Mouse (Mus musculus) adrenal gland, adult (tissue): ENCODE measurements around the gene Tmem150a.

ENCODE experiments used
- DNase-seq, 2 experiments: peaks; one replicate each; pipeline ENCODE4 v3.0.0; 2022 to 2023; ENCODE audit warnings: low spot score in 1 of 2; ENCODE audit not compliant: inconsistent age in 2 of 2

The Tmem150a gene

GRCm38 (mm10) chr6:72350214-72350613, 5.0 kb upstream of the Tmem150a start:
- no peak for DNase-seq

- peak in 1 of 2 experiments; percentile 65 for DNase-seq
Observed at GRCm38 (mm10) chr6:72352636-72353405, 2.4 kb upstream of the Tmem150a start.

DNA sequence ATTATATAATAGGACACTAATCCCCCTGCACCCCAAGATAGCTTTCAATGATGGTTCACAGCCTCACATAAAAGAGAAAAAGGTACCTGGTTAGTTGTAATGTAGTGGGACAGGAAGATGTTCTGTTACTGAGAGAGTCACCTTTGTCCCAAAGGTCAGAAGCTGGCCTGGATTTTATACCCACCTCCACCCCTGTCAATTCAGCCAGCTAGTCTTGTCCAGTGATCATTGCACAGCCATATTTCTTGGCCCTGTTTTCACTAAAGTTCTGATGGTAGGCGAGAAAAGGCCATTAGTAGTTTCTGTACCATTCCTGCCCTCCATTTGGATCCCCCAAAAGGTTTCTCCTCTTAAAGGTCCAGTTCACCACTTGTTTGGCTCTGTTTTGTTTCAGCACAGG, 1.2 kb upstream of the Tmem150a start:
- peak in 1 of 2 experiments; percentile 46 for DNase-seq

GRCm38 (mm10) chr6:72356001-72356532, 820 bp downstream of the Tmem150a start:
- peak; percentile 46 to 71 for DNase-seq

GRCm38 (mm10) chr6:72357164-72358079, 2.2 kb downstream of the Tmem150a start:
- peak in 1 of 2 experiments; percentile 52 for DNase-seq

GRCm38 (mm10) chr6:72358086-72358764, 3.0 kb downstream of the Tmem150a start:
- peak in 1 of 2 experiments; percentile 50 for DNase-seq

DNA sequence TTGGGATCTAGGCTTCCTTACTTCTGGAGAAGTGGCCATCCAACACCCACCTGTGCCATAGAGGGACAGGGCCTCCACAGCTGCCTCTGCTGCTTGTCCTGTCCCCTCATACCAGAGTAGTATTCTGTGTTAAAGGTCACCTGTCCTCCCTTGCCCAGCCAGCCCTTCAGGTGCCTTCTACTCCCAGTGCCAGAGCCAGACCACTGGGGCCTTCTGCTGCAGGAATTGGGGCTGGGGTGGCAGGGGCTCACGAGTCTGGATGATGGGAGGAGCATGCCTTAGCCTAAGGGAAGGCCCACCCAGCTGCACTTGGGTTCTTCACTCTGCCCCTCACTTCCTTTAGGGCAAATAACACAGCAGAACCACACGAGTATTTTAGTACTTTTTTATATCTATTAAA, 4.1 kb downstream of the Tmem150a start:
- DNase-seq: no peak

DNA sequence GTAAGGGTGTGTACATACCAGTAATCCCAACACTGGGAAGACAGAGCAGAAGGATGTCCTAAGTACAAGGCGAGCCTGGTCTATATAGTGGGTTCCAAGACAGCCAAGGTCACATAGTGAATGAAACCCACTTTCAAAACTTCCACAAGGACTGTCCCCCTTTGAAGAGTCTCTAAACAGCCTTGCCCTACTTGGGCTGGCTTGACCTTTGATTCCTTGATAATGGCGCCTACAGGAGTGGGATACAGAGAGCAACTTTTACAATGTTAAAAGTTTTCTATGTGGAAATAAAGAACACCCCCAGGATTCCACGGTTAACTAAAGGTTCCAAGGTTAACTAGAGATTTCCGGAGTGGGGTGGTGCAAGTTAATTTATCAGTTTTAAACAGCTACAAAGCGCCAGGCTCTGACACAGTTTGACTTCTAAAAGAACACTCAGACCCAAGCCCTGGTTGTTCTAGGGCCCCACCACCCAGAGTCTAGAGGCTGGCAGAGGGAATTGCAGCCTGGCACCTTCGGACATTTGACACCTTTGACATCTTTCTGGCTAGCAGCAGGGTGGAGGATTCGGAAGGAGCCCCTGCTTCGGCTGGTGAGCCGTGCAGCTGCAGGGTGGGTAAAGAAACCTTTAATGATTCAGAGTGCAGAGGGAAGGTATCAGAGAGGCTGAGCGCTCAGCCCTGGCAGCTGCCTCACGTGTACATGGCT, 4.8 kb downstream of the Tmem150a start:
- DNase-seq: peak; percentile 52 to 80

- DNase-seq: peak in 1 of 2 experiments; percentile 76
Observed at GRCm38 (mm10) chr6:72360599-72360935, 5.3 kb downstream of the Tmem150a start.

DNA sequence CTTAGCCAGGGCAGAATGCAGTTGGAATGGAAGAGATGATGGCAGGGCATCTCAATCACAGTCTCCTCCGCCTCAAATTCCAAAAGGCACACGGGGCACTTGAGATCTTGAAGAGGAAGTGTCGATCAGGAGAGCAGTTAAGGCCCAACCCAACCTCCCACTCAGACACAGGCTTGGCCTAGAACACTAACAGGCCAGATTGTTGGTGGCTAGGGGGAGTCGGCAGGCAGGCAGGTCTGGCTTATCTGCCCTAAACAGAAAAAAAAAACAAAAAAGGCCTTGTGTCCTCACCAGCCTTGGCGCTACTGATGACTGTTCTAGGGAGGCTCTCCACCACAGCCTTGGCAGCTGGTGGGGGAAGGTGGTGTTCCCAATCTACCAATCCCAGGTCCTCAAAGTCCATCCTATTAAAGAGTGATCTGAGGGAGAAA, 5.9 kb downstream of the Tmem150a start:
- DNase-seq: peak; percentile 81 to 91

DNA sequence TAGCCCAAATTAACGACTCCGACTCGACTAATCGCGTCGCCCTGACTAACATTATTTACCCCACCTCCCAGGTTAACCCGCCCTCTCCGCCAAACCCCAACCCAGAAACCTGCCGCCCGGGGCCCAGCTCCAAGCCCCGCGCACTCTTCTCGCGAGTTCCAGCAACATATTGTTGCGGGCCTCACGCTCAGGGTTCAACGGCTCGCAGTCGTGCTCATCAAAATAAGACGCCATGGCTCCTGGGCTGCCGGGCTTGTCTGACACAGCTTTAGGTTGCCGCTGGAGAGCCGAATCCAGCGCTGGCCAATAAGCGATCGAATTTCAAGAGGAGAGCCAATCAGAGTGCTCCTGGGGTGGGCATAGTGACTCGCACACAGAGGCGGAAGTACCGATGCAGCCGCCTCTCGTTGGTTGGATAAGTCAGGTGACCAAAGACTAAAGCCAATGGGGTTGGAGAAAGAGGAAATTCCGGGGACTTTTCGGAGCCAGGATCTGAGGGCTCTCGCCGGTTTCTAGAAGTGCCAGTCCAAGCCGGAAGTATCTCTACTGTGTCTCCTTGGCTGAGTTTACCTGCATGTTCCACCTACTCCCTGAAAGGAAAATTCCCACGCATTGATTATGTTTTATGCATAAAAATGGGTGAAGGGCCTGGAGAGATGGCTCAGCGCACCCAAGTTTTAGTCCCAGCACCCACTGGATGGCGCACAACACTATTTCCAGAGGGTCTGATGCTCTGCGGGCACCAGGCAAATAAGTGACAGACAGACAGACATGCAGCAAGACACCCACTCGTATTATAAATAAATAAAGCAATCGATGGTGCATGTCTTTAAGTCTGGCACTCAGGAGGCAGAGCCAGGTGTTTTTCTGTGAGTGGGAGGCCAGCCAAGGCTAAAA, 7.1 kb downstream of the Tmem150a start:
- peak; percentile 96 to 98 for DNase-seq

DNA sequence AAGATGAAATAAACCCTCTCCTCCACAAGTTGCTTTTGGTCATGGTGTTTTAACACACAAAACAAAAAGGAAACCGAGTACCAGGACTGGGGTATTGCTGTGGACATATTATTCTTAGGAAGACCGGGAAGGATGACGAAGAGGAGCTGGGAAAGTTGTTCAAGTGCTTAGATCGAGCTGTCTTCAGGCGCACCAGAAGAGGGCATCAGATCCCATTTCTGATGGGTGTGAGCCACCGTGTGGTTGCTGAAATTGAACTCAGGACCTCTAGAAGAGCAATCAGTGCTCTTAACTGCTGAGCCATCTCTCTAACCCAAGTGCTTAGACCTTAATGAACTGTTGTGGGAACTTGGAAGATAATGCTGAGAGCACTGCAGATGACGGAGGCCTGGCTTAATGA, 8.8 kb downstream of the Tmem150a start:
- peak in 1 of 2 experiments; percentile 67 for DNase-seq

- DNase-seq: no peak
Observed at GRCm38 (mm10) chr6:72364985-72365384, 9.7 kb downstream of the Tmem150a start.

GRCm38 (mm10) chr6:72366304-72366703, 11.1 kb downstream of the Tmem150a start:
- DNase-seq: peak in 1 of 2 experiments; percentile 34

- DNase-seq: no peak
Observed at GRCm38 (mm10) chr6:72366844-72367443, 11.7 kb downstream of the Tmem150a start, which contains the start of gene Rnf181. Gene Rnf181 (minus strand): TSS chr6:72366956.

DNA sequence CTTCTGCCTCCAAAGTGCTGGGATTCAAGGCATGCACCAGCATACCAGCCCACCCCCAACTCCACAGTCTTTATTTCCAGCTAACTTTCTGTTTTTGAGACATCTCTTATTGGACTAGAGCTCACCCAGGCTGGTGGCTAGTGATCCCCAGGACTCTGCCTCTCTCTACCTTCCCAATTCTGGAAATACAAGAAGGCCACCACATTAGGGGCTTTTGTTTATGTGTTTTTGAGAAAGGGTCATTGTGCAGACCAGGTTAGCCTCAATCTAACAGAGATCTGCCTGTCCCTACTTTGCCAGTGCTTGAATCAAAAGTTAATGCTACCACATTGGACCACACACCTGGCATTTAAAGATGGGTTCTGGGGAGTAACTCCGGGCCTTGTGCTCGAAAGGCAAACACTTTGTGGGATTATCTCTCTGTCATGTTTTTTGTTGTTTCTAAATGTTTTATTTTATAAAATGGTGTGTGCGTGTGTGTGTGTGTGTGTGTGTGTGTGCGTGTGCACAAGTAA, 12.3 kb downstream of the Tmem150a start:
- DNase-seq: no peak

- DNase-seq: no peak
Observed at GRCm38 (mm10) chr6:72369557-72369956, 14.3 kb downstream of the Tmem150a start.

GRCm38 (mm10) chr6:72370091-72370490, 14.8 kb downstream of the Tmem150a start:
- DNase-seq: peak; percentile 90 to 94

GRCm38 (mm10) chr6:72371147-72371546, 15.9 kb downstream of the Tmem150a start:
- DNase-seq: no peak
